Mouse (Mus musculus) embryonic facial prominence, embryonic 13.5 days (tissue): ENCODE data around the gene Emc4. TPM values are rescaled to one million over a fixed set of nuclear protein-coding genes. Genes with fewer than 3 reads are reported as not detected.

Source experiments
- ATAC-seq: fragments of 200-750 bp; cut with Nextera tagmentation; 2 replicates; pipeline ENCODE4 v1.8.0; 2017; ENCODE audit warnings: low read depth; ENCODE audit not compliant: insufficient number of reproducible peaks, insufficient read depth, low FRiP score, low TSS enrichment
- H3K27ac ChIP-seq: fragments of 300-500 bp; sonication (generic); 2 replicates; pipeline ENCODE4 v1.5.1; 2015; ENCODE audit warnings: moderate library complexity, mild to moderate bottlenecking, inconsistent platforms
- H3K27me3 ChIP-seq: fragments of 300-500 bp; sonication (generic); 2 replicates; pipeline ENCODE4 v1.6.1; 2015; ENCODE audit warnings: mild to moderate bottlenecking, inconsistent platforms
- H3K36me3 ChIP-seq: fragments of 300-500 bp; sonication (generic); 2 replicates; pipeline ENCODE4 v1.6.1; 2015; ENCODE audit warnings: mild to moderate bottlenecking, inconsistent platforms
- H3K4me1 ChIP-seq: fragments of 300-500 bp; sonication (generic); 2 replicates; pipeline ENCODE4 v1.6.1; 2015; ENCODE audit warnings: inconsistent platforms
- H3K4me2 ChIP-seq: fragments of 300-500 bp; sonication (generic); 2 replicates; pipeline ENCODE4 v1.6.1; 2015; ENCODE audit warnings: moderate library complexity, mild to moderate bottlenecking, inconsistent platforms
- H3K4me3 ChIP-seq: fragments of 300-500 bp; sonication (generic); 2 replicates; pipeline ENCODE4 v1.5.1; 2015; ENCODE audit warnings: mild to moderate bottlenecking, inconsistent platforms
- H3K9ac ChIP-seq: fragments of 300-500 bp; sonication (generic); 2 replicates; pipeline ENCODE4 v1.6.1; 2015; ENCODE audit warnings: mild to moderate bottlenecking, inconsistent platforms
- H3K9me3 ChIP-seq: fragments of 300-500 bp; sonication (generic); 2 replicates; pipeline ENCODE4 v1.6.1; 2016; ENCODE audit warnings: inconsistent platforms
- WGBS: fragments of 180-500 bp; shearing (Covaris S2); methylation state at CpG from one replicate; pipeline ENCODE4 v1.1.7; 2015; ENCODE audit warnings: mixed read lengths; 5-methylcytosine and 5-hydroxymethylcytosine counted together
- polyA plus RNA-seq: library from polyadenylated mRNA; unstranded; fragments of >200 nt; fragmentation: Nextera tagmentation; extraction: Ambion mirVana; gene quantifications from 2 replicates; pipeline ENCODE4 v1.2.1, GENCODE M21; 2015

Emc4 gene
- 104 and 111 TPM in 2 replicates for polyA plus RNA-seq

DNA sequence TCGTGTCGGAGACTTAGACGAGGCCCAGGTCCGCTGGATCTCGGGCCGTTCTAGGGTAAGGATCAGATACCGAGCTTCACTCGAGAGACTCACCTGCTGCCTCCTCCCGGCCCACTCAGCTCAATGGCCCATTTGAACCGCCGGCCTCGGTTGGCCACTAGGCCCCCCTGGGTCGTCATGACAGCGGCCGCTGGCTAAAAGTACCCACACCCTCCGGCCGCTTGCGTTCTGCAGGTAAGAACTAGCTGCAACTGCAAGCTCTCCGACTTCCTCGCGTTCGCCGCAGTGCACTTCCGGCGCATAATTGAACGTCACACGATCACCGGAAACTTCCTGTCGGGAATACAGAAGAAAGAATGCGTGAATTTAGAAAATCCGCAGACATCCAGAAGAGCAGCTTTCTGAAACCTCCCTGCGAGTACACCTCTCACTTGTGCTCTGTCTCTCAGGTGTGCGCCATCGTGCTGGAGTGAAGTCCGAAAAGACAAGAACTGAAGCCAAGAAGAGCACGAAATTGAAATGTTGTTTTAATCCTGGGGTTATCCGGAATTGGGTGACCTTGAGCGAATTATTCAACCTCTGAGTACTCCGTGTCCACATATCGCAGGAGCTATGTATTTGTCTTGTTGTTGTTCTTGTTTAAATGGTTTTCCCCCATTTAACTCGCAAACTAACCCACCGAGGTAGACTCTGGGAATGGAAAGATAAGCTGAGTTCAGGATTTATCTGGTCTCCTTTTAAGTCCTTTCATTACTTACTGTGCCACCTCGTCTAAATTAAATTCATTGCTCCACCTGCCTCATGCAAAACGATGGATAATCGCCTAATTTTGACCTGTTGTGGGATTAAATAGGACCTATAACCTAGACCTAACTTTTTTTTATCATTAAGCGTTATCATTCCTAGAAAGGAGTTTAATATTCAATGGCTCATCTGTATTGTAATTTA lies at the start of gene Emc4:
TSS of gene Emc4 (minus strand) at position 302 of the 948 bp plus-strand sequence.
- Histone ChIP-seq H3K4me3 (peak within 1 kb of the TSS; percentile 95), H3K4me1 (peaks cover 13% of the 10 kb centered on the region), H3K9ac (peak within 1 kb of the TSS; percentile 87), H3K27ac (peak within 1 kb of the TSS; percentile 78), H3K36me3 (peaks cover 21% of the 10 kb centered on the region), H3K9me3 (no peaks in the 10 kb centered on the region), H3K4me2 (peak within 1 kb of the TSS; percentile 89), H3K27me3 (no peaks in the 10 kb centered on the region)
- ATAC-seq, result peak; percentile 78
- WGBS, result 1% methylated on average over 46 of the region's 46 CpGs

DNA sequence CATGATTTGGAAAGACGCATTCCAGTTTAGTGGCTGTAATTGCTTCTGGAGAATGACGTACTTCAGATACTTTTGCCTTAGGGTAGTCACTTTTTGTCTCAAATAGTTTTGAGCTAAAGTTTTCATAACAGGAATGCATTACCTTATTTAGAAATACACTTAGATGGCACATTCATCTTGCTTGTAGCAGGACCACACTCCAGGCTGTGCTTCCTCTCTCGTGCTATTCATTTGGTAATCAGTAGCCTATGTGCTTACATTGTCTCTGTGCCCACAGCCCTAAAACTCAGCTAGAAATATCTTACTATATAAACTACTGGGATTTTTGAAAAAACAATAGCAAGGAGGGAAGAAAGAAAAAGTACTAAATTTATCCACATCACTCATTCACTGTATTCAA lies 39.2 kb upstream of the Emc4 start:
- H3K4me3 ChIP-seq, result no peak overlapping the region
- H3K4me1 ChIP-seq, result no peaks in the 10 kb centered on the region
- H3K9ac ChIP-seq, result no peak overlapping the region
- no peak for ATAC-seq
- H3K36me3 ChIP-seq, result peaks cover 22% of the 10 kb centered on the region
- no peak overlapping the region for H3K27ac ChIP-seq
- no peaks in the 10 kb centered on the region for H3K9me3 ChIP-seq
- H3K27me3 ChIP-seq, result no peaks in the 10 kb centered on the region
- H3K4me2 ChIP-seq, result no peak overlapping the region
- WGBS, result 68% methylated on average over 3 of the region's 3 CpGs

DNA sequence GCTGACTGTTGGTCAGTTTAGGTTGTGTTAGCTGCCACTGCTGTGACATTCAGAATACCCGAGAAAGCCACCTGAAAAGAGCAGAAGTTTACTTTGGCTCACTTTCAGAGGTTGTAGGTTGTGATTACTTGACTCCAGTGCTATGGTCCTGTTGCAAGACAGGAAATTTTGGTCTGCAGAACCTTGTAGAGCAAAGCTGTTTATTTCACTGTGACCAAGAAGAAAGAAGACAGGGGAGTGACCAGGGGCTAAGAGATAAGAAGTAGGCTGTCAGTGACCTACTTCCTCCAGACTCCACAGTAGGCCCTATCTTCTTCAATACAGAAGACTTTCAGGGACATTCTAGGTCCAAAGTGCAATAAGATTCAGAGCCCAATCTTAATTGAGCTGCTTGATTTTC lies 28.8 kb upstream of the Emc4 start:
- Histone ChIP-seq H3K4me1 (no peaks in the 10 kb centered on the region), H3K4me3 (no peak overlapping the region), H3K4me2 (no peak overlapping the region), H3K9me3 (no peaks in the 10 kb centered on the region), H3K27ac (no peak overlapping the region), H3K27me3 (no peaks in the 10 kb centered on the region), H3K36me3 (no peaks in the 10 kb centered on the region), H3K9ac (no peak overlapping the region)
- ATAC-seq, result no peak
- WGBS, result 81% methylated on average over 1 of the region's 1 CpGs

DNA sequence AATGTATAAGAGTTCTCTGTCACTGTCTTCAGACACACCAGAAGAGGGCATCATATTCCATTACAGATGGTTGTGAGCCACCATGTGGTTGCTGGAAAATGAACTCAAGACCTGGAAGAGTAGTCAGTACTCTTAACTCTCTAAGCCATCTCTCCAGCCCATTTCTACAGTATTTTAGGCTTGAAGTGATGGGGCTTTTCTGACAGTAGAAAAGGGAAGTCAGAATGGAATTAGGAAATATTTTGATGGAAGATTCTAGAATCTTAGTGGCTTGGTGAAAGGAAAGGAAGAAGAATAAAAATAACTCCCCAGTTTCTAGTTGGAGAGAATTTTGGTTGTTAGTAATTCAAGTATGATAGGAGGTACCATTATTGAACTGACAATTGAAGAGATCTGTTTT lies 26.1 kb upstream of the Emc4 start:
- no peak for ATAC-seq
- H3K4me1 ChIP-seq, result peaks cover 4% of the 10 kb centered on the region

DNA sequence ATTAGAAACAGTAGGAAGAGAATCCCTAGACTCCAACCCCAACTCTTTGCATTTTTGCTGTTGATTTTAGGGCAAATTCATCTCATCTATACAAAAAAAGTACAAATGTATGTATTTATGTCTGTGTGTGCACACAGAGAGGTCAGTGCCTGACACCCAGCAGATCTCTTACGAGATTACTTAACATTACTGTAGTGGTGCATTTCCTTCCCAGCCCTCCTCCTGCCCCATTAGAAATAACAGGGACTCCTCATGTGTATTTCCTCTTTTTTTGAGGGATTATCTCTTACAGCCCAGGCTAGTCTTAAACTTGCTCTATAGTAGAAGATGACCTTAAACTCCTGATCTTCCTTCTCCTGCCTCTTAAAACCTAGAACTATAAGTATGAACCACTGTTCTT lies 24.9 kb upstream of the Emc4 start:
- Histone ChIP-seq H3K4me1 (peaks cover 4% of the 10 kb centered on the region), H3K27me3 (no peaks in the 10 kb centered on the region), H3K4me2 (no peak overlapping the region), H3K9me3 (no peaks in the 10 kb centered on the region), H3K27ac (no peak overlapping the region), H3K4me3 (no peak overlapping the region), H3K9ac (no peak overlapping the region), H3K36me3 (no peaks in the 10 kb centered on the region)
- WGBS, result 92% methylated on average over 1 of the region's 1 CpGs
- no peak for ATAC-seq

More for the DNA sequence above, 26.1 kb upstream of the Emc4 start:
- Histone ChIP-seq H3K9me3 (no peaks in the 10 kb centered on the region), H3K27me3 (no peaks in the 10 kb centered on the region), H3K27ac (no peak overlapping the region), H3K36me3 (no peaks in the 10 kb centered on the region), H3K9ac (no peak overlapping the region), H3K4me3 (no peak overlapping the region), H3K4me2 (no peak overlapping the region)

DNA sequence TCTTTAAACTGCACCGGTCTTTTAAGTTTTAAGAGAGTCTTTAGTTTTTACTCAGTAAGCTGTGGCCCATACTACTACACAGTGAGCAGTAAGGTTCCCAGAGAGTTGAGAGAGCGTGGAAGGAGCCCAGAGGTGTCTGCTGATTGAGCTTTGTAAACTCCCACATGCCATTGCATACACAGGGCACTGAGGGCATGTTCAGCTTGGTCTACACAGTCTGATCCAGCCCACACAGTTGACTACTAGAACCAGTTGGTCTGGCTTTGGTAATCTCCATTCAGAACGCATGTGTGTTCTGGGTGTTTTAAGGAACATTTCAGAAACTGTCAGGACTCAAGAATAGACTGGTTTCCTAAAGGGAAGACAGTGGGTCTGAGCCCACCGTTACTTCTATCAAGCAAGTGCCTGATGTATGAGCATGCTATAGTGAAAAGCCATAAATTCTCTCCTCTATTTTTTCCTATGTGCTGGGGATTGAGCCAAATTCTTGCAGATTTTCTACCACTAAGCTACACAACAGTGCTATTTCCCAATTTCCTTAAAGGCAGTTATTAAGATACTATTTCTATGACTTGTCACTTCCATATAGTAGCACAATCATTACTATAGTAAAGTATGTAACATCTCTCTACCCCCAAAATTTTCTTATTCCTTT lies 23.6 kb upstream of the Emc4 start:
- H3K9me3 ChIP-seq, result no peaks in the 10 kb centered on the region
- 84% methylated on average over 4 of the region's 4 CpGs for WGBS
- H3K4me2 ChIP-seq, result no peak overlapping the region
- no peaks in the 10 kb centered on the region for H3K36me3 ChIP-seq
- no peak overlapping the region for H3K4me3 ChIP-seq
- no peaks in the 10 kb centered on the region for H3K27me3 ChIP-seq
- no peak overlapping the region for H3K9ac ChIP-seq
- peaks cover 4% of the 10 kb centered on the region for H3K4me1 ChIP-seq
- no peak overlapping the region for H3K27ac ChIP-seq
- no peak for ATAC-seq

DNA sequence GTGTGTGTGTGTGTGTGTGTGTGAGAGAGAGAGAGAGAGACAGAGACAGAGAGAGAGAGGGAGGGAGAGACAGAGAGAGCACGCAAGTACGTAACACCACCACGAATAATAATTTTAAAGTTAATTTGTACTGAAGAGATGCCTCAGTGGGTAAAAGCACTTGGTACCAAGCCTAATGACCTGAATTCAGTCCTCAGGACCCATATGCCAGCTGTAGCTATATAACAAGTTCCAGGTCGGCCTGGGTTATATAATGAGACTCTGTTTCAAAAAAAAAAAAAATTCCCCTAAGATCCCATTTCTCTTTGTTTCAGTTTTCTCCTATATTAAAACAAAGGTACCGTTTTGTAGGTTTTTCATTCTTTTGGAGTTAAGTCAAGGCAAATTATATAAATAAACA lies 23.0 kb upstream of the Emc4 start:
- Histone ChIP-seq H3K4me3 (no peak overlapping the region), H3K27ac (no peak overlapping the region), H3K4me2 (no peak overlapping the region), H3K36me3 (no peaks in the 10 kb centered on the region), H3K27me3 (no peaks in the 10 kb centered on the region), H3K9me3 (no peaks in the 10 kb centered on the region), H3K9ac (no peak overlapping the region), H3K4me1 (peaks cover 4% of the 10 kb centered on the region)
- no peak for ATAC-seq
- WGBS, result 81% methylated on average over 5 of the region's 5 CpGs

DNA sequence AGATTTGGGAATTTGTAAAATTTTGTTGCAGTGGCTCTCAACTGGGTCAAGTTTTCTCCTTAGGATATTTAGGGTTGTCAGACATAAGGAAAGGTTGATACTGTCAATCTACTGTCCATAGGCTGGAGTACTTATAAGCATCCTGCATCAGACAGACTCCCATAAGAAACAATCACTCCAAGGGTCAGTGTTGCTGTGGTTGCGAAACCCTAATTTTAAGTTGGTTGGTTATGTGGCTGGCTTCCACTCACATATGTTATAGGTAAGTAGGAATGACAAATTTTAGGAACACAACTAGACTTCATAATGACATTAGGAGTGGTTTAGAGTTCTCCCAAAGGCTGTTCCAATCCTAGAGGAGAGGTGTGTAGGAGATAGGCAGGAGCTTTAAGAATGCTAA lies 13.4 kb upstream of the Emc4 start:
- 0 out of 2 replicates have a peak, but pooled peaks cover 4% of the 10 kb centered on the region for H3K36me3 ChIP-seq
- H3K4me3 ChIP-seq, result no peak overlapping the region
- peak overlapping the region; percentile 73; the same call in 1 of the 2 replicates for H3K4me2 ChIP-seq
- no peaks in the 10 kb centered on the region for H3K27me3 ChIP-seq
- H3K27ac ChIP-seq, result no peak overlapping the region
- ATAC-seq, result no peak
- WGBS, result 100% methylated on average over 1 of the region's 1 CpGs
- no peak overlapping the region for H3K9ac ChIP-seq
- peaks cover 10% of the 10 kb centered on the region for H3K4me1 ChIP-seq
- no peaks in the 10 kb centered on the region for H3K9me3 ChIP-seq

DNA sequence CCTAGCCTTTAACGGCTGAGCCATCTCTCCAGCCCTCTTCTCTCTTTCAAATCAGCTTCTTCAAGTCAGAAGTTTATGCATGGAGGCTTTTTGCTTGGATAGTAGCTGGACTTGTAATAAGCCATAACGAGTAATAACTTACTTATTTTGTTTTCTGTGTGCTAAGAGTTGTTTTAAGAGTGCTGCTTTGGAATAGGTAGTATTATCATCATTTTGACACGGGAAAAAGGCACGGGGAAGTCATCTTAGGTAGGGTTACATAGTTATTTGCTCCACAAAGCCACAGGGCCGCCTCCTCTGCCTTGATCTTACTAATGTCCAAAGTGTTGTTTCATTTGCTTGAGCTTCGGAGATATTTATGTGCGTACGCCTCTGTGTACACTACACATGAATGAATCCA lies 12.3 kb upstream of the Emc4 start:
- 37% methylated on average over 8 of the region's 8 CpGs for WGBS
- Histone ChIP-seq H3K9me3 (no peaks in the 10 kb centered on the region), H3K4me3 (peak overlapping the region; percentile 96)

DNA sequence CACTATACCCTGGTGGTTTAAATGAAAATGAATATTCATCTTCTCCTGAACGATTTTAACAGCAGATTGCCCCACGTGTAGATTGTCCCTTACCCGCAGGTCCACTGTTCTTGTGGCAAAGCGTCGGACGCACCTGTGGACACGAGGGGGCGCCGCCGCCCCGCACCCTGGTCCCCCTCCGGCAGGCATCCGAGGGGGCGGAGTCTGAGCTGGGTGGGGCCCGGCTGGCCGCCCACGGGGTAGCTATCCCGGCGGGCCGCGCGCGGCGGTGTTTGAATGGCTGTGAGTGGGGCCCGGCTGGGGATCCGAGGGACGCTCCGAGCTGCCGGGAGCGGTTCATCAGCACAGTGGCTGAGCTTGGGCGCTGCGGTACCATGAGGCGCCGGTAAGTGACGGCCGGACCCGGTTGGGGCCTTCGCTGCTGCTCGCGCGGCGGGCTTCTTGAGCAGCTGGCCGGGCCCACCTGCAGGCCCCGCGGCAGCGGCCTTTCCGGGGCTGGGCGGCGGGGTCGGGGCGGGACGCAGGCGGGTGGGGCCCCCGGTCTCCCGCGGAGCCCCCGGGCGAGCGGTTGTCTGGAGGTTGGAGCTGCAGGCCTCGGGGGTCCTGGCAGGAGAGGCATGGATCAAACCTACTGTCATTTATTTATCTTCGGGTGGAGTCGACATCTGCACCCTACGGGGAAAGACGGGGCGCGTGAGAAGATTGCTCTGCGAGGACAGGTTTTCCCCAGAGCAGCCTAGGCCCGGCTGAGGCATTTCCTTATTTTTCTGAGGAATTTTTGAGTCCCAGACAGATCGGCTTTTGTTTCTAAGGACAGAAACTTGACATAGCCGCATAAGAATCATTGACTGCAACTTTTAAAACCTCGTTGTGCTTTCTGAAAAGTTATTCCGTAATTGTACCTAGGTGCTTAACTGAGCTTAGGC lies 11.4 kb upstream of the Emc4 start, which contains the start of gene Katnbl1:
TSS of gene Katnbl1 (plus strand) at position 239 of the 926 bp plus-strand sequence.
- H3K4me1 ChIP-seq, result peaks cover 10% of the 10 kb centered on the region
- 0 out of 2 replicates have a peak, but pooled peaks cover 4% of the 10 kb centered on the region for H3K36me3 ChIP-seq
- peak; percentile 98 for ATAC-seq
- peak within 1 kb of the TSS; percentile 73 for H3K4me2 ChIP-seq
- no peaks in the 10 kb centered on the region for H3K27me3 ChIP-seq
- no peaks in the 10 kb centered on the region for H3K9me3 ChIP-seq
- H3K9ac ChIP-seq, result peak within 1 kb of the TSS; percentile 94
- H3K4me3 ChIP-seq, result peak within 1 kb of the TSS; percentile 96
- H3K27ac ChIP-seq, result peak within 1 kb of the TSS; percentile 92
- under 1% methylated on average over 72 of the region's 72 CpGs for WGBS

More for the DNA sequence above, 12.3 kb upstream of the Emc4 start:
- Histone ChIP-seq H3K4me2 (peak overlapping the region; percentile 73), H3K27me3 (no peaks in the 10 kb centered on the region), H3K9ac (peak overlapping the region; percentile 94), H3K27ac (0 out of 2 replicates have a peak overlapping the region, but pooled peaks have one; percentile 92), H3K36me3 (0 out of 2 replicates have a peak, but pooled peaks cover 4% of the 10 kb centered on the region), H3K4me1 (peaks cover 10% of the 10 kb centered on the region)
- no peak for ATAC-seq

DNA sequence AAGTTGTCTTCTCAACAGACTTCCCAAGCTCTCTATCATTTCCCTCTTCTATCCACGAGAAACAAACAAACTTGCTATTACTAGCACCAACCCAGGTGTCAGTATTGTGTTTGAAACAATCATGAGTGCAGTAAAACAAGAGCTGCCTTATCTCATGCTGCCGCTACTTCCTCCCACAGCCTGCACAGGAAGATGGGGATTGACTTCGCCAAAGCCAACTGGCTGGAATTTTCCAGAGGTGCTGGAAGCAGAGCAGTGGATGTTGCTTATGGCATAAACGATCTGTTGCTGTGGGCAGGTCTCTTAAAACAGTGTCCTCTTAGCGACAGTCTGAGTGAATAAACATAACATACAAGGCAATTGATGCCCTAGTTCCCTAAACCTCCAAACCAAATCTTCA lies 6.8 kb upstream of the Emc4 start:
- H3K36me3 ChIP-seq, result no peaks in the 10 kb centered on the region
- WGBS, result 59% methylated on average over 5 of the region's 5 CpGs
- no peak overlapping the region for H3K4me3 ChIP-seq
- H3K27ac ChIP-seq, result no peak overlapping the region
- H3K9me3 ChIP-seq, result no peaks in the 10 kb centered on the region
- no peak for ATAC-seq
- no peak overlapping the region for H3K4me2 ChIP-seq
- H3K27me3 ChIP-seq, result no peaks in the 10 kb centered on the region
- H3K9ac ChIP-seq, result no peak overlapping the region
- H3K4me1 ChIP-seq, result no peaks in the 10 kb centered on the region
